Mouse (Mus musculus) forebrain, embryonic 10.5 days (tissue): ENCODE data around the gene Zfhx3. TPM values are rescaled to one million over a fixed set of nuclear protein-coding genes. Genes with fewer than 3 reads are reported as not detected.

Experiments used
- DNase-seq: peaks from one replicate; pipeline ENCODE4 v3.0.0-alpha.2; 2017; ENCODE audit warnings: low spot score; ENCODE audit errors: extremely low spot score
- H3K27ac ChIP-seq: fragments of 300-500 bp; sonication (generic); 2 replicates; pipeline ENCODE4 v1.5.1; 2016; ENCODE audit warnings: mild to moderate bottlenecking
- H3K27me3 ChIP-seq: fragments of 300-500 bp; sonication (generic); 2 replicates; pipeline ENCODE4 v1.6.1; 2016; ENCODE audit warnings: mild to moderate bottlenecking; ENCODE audit not compliant: poor library complexity, severe bottlenecking
- H3K36me3 ChIP-seq: fragments of 300-500 bp; sonication (generic); replicated peaks from 2 replicates; pipeline ENCODE4 v1.6.1; 2016; ENCODE audit warnings: mild to moderate bottlenecking, moderate library complexity
- H3K4me1 ChIP-seq: fragments of 300-500 bp; sonication (generic); 2 replicates; pipeline ENCODE4 v1.6.1; 2016
- H3K4me3 ChIP-seq: fragments of 300-500 bp; sonication (generic); 2 replicates; pipeline ENCODE4 v1.5.1; 2016; ENCODE audit warnings: mild to moderate bottlenecking, moderate library complexity
- H3K9me3 ChIP-seq: fragments of 300-500 bp; sonication (generic); 2 replicates; pipeline ENCODE4 v1.6.1; 2016; ENCODE audit warnings: mild to moderate bottlenecking, moderate library complexity
- WGBS: fragments of 180-500 bp; shearing (Covaris S2); methylation state at CpG from one replicate; pipeline ENCODE4 v1.1.7; 2016; 5-methylcytosine and 5-hydroxymethylcytosine counted together
- polyA plus RNA-seq: library from polyadenylated mRNA; unstranded; fragments of >200 nt; fragmentation: Nextera tagmentation; extraction: Ambion mirVana; gene quantifications from 2 replicates; pipeline ENCODE4 v1.2.1, GENCODE M21; 2016

Zfhx3 gene
- polyA plus RNA-seq, 1 experiment from 2014 or later: 11.4 TPM

- DNase-seq: no peak
- H3K36me3 ChIP-seq: no peaks in the 10 kb centered on the region
- 0 out of 2 replicates have a peak, but pooled peaks cover 4% of the 10 kb centered on the region for H3K27me3 ChIP-seq
- WGBS: 96% methylated on average over 11 of the region's 11 CpGs
- no peak overlapping the region for H3K4me3 ChIP-seq
- H3K4me1 ChIP-seq: peaks cover 28% of the 10 kb centered on the region
- H3K27ac ChIP-seq: no peak overlapping the region
- no peaks in the 10 kb centered on the region for H3K9me3 ChIP-seq
These were observed 649.7 kb downstream of the Zfhx3 start for GRCm38 (mm10) chr8:108592028-108592724.

- peaks cover 28% of the 10 kb centered on the region for H3K4me1 ChIP-seq
- no peaks in the 10 kb centered on the region for H3K9me3 ChIP-seq
- H3K27ac ChIP-seq: peak overlapping the region; percentile 70; the same call in 1 of the 2 replicates
- 64% methylated on average over 13 of the region's 13 CpGs for WGBS
- DNase-seq: no peak
- 0 out of 2 replicates have a peak, but pooled peaks cover 4% of the 10 kb centered on the region for H3K27me3 ChIP-seq
- H3K36me3 ChIP-seq: no peaks in the 10 kb centered on the region
- H3K4me3 ChIP-seq: no peak overlapping the region
These were observed 650.6 kb downstream of the Zfhx3 start for GRCm38 (mm10) chr8:108592990-108593589.

GRCm38 (mm10) chr8:108593891-108594290, 651.4 kb downstream of the Zfhx3 start:
- Histone ChIP-seq H3K4me1 (peaks cover 28% of the 10 kb centered on the region), H3K27me3 (0 out of 2 replicates have a peak, but pooled peaks cover 4% of the 10 kb centered on the region), H3K27ac (peak overlapping the region; percentile 70; the same call in 1 of the 2 replicates), H3K9me3 (no peaks in the 10 kb centered on the region), H3K36me3 (no peaks in the 10 kb centered on the region), H3K4me3 (no peak overlapping the region)
- 65% methylated on average over 9 of the region's 9 CpGs for WGBS
- no peak for DNase-seq

- H3K27ac ChIP-seq: peak overlapping the region; percentile 70
- H3K4me3 ChIP-seq: no peak overlapping the region
- no peak for DNase-seq
- WGBS: 60% methylated on average over 9 of the region's 9 CpGs
- H3K9me3 ChIP-seq: no peaks in the 10 kb centered on the region
- H3K4me1 ChIP-seq: peaks cover 28% of the 10 kb centered on the region
- no peaks in the 10 kb centered on the region for H3K36me3 ChIP-seq
- 0 out of 2 replicates have a peak, but pooled peaks cover 4% of the 10 kb centered on the region for H3K27me3 ChIP-seq
These were observed 652.1 kb downstream of the Zfhx3 start for GRCm38 (mm10) chr8:108594361-108595060.

DNA sequence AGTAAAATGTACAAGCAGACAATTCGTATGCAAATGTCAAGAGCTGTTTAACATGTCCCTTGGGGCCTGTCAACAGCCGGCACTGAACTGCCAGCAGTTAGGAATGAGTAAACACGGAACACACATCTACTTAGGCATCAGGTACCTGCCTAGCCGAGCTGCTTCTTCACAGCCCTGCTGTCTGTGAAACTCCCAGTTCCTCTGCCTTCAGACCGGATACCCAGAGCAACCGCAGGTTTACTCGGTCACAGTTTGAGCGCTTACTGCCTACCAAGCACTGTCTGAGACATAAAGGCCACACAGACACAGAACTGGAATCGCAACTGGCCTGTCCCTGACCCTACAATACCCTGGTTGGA, 652.6 kb downstream of the Zfhx3 start:
- H3K27ac ChIP-seq: peak overlapping the region; percentile 70; the same call in 1 of the 2 replicates
- no peaks in the 10 kb centered on the region for H3K9me3 ChIP-seq
- H3K4me3 ChIP-seq: no peak overlapping the region
- H3K27me3 ChIP-seq: 0 out of 2 replicates have a peak, but pooled peaks cover 4% of the 10 kb centered on the region
- peaks cover 28% of the 10 kb centered on the region for H3K4me1 ChIP-seq
- no peak for DNase-seq
- no peaks in the 10 kb centered on the region for H3K36me3 ChIP-seq
- WGBS: 72% methylated on average over 9 of the region's 9 CpGs

DNA sequence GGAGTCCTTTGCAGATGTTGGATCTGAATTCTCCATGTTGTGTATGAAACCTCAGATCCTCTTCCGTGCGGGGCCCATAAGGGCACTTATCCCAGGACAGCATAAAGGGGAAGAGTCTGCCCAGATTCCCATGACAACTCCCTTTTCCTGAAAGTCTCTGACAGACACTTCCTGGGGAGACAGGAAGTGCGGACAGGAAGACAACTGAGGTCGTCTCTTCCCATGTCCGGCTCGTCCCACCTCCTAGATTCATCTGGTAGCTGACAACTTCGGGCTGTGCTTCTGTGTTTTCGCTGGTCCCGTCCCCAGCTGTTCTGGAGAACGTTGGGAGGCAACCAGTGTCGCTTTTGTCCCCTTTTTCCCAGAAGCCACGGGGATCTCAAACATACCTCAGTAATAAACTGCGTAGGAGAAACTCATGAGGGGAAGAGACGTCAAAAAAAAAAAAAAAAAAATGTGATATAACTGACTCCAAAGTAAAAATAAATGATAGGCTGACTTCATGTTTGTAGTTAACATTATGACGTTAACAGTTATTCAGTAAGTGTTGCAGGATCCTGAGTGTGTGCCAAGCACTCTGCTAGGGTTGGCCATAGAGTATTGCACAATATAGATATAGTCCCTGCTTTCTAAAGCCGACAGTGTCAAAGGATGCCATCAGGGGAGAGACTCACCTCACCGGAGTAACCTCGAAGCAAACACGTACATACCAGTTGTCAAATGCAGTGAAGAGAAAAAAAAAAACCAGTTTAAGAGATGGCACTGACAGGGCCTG, 653.5 kb downstream of the Zfhx3 start:
- Histone ChIP-seq H3K4me1 (peaks cover 28% of the 10 kb centered on the region), H3K4me3 (no peak overlapping the region), H3K27ac (no peak overlapping the region), H3K36me3 (no peaks in the 10 kb centered on the region), H3K27me3 (0 out of 2 replicates have a peak, but pooled peaks cover 4% of the 10 kb centered on the region), H3K9me3 (no peaks in the 10 kb centered on the region)
- DNase-seq: no peak
- 88% methylated on average over 19 of the region's 19 CpGs for WGBS

DNA sequence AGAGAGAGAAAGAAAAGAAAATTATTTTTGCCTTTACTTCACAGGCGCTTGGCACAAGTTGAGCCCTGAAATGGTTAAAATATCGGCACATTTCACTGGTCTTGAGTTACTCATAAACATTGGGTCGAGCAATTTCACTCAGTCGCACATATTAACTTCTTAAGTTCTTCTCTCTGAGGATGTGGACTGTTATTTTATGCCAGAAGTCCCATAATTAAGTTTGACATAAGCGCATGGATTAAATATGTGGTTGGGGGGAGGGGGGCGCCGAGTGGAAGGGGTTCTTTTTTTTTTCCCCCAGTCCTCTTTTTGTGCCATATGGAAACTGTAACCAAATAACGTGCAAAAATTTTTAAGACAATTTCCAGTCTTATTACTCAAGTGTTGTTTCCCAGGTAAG, 656.6 kb downstream of the Zfhx3 start:
- no peak overlapping the region for H3K4me3 ChIP-seq
- DNase-seq: no peak
- peaks cover 16% of the 10 kb centered on the region for H3K4me1 ChIP-seq
- no peaks in the 10 kb centered on the region for H3K9me3 ChIP-seq
- no peaks in the 10 kb centered on the region for H3K27me3 ChIP-seq
- no peak overlapping the region for H3K27ac ChIP-seq
- 83% methylated on average over 8 of the region's 8 CpGs for WGBS
- H3K36me3 ChIP-seq: no peaks in the 10 kb centered on the region

GRCm38 (mm10) chr8:108599558-108599957, 657.1 kb downstream of the Zfhx3 start:
- H3K27ac ChIP-seq: no peak overlapping the region
- WGBS: 91% methylated on average over 6 of the region's 6 CpGs
- no peaks in the 10 kb centered on the region for H3K27me3 ChIP-seq
- DNase-seq: no peak
- peaks cover 10% of the 10 kb centered on the region for H3K4me1 ChIP-seq
- H3K4me3 ChIP-seq: no peak overlapping the region
- no peaks in the 10 kb centered on the region for H3K36me3 ChIP-seq
- no peaks in the 10 kb centered on the region for H3K9me3 ChIP-seq

DNA sequence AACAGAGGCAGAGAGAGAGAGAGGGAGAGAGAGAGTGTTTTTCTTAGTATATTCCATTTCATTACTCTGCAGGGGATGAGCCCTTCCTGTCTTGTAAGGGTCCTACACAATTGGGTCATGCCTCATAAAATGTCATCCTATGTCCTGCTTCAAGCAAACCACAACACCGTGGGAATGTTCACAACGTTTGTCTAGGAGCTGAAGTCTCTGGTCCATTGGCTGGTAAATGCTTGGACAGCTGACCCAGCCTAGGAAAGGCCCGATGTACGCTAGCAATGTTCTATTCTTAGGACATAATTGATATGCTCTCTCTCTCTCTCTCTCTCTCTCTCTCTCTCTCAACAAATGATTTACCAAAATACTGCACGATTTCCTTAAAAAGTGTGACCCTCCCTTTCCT, 666.2 kb downstream of the Zfhx3 start:
- no peaks in the 10 kb centered on the region for H3K36me3 ChIP-seq
- H3K27ac ChIP-seq: no peak overlapping the region
- no peaks in the 10 kb centered on the region for H3K9me3 ChIP-seq
- peaks cover 4% of the 10 kb centered on the region; the same call in 1 of the 2 replicates for H3K27me3 ChIP-seq
- WGBS: 87% methylated on average over 5 of the region's 5 CpGs
- no peak for DNase-seq
- no peak overlapping the region for H3K4me3 ChIP-seq
- H3K4me1 ChIP-seq: peaks cover 25% of the 10 kb centered on the region

DNA sequence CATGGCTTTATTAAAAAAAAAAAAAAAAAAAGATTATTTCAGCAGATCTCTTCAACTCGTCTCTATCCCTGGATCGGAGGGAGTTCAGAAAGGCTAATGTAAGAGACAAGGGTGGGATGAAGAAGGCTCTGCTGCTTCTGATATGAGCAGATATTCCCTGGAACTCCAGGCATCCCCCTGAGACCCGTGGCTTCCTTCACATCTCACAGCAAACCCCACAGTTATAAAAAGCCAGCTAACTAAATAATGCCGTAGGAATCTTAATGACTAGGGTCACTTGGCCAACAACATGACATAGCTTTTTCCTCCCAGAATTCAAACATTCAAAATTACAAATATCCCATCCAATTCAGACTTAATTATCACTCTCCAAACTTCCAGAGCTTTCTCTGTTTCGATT, 666.7 kb downstream of the Zfhx3 start:
- 84% methylated on average over 5 of the region's 5 CpGs for WGBS
- Histone ChIP-seq H3K36me3 (no peaks in the 10 kb centered on the region), H3K4me3 (no peak overlapping the region), H3K27me3 (peaks cover 4% of the 10 kb centered on the region; the same call in 1 of the 2 replicates), H3K9me3 (no peaks in the 10 kb centered on the region), H3K4me1 (peaks cover 25% of the 10 kb centered on the region), H3K27ac (no peak overlapping the region)
- no peak for DNase-seq

GRCm38 (mm10) chr8:108611141-108611674, 668.8 kb downstream of the Zfhx3 start:
- DNase-seq: no peak
- Histone ChIP-seq H3K4me3 (no peak overlapping the region), H3K36me3 (no peaks in the 10 kb centered on the region), H3K4me1 (peaks cover 25% of the 10 kb centered on the region), H3K27me3 (peaks cover 4% of the 10 kb centered on the region; the same call in 1 of the 2 replicates), H3K9me3 (no peaks in the 10 kb centered on the region), H3K27ac (no peak overlapping the region)
- WGBS: 87% methylated on average over 9 of the region's 9 CpGs

DNA sequence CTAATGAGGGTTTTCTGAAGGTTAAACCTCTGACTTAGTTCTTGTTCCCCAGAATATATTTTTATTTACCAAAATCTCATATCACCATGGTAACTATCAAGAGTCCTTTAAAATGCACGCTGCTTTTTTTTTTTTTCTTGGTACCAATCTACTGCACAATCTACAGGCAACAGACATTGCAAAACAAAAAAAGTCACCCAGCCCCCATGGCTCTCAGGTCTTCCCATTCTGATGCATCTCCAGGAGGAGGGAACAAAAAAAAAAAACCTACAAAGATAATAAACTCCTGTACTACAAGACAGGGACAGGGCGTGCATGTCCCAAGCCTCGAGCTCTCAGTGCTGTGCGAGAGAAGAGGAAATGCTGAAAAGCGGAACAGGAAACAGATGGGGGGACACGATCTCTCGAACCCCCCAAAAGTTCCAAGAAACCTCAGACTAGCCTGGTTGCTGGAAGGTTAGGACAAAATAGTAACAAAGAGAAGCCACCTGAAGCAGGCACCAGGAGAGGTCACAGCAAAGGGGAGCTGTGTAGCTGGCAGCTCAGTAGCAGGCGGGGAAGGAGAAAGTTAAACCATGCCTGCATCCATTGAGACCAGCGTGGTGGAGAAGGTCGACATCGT, 669.5 kb downstream of the Zfhx3 start:
- Histone ChIP-seq H3K27ac (peak overlapping the region; percentile 72), H3K36me3 (no peaks in the 10 kb centered on the region), H3K4me1 (peaks cover 23% of the 10 kb centered on the region), H3K4me3 (no peak overlapping the region), H3K27me3 (peaks cover 4% of the 10 kb centered on the region; the same call in 1 of the 2 replicates), H3K9me3 (no peaks in the 10 kb centered on the region)
- WGBS: 73% methylated on average over 11 of the region's 11 CpGs
- no peak for DNase-seq
